ENCODE assay signal across 34 mouse cellular contexts in genomic region chr2:6157208-6157607, GRCm38 (mm10). TPM values are rescaled to one million over a fixed set of nuclear protein-coding genes. Genes with fewer than 3 reads are reported as not detected.
"Had no signal": no experiment of that assay in that cellular context is flagged by ENCODE, and none has a peak within 500 bp of the region (broad histone marks: within the 10 kb centered on the region; RNA-seq: fewer than 3 reads in every experiment).

No protein-coding gene starts in this region.

- H3K9ac ChIP-seq: heart, embryonic 12.5 days; heart, embryonic 13.5 days; heart, embryonic 15.5 days; hindbrain, embryonic 12.5 days; hindbrain, embryonic 13.5 days; hindbrain, embryonic 14.5 days; hindbrain, embryonic 15.5 days; intestine, embryonic 15.5 days had no signal

- H3K27me3 ChIP-seq: heart, embryonic 12.5 days; heart, embryonic 13.5 days; heart, embryonic 15.5 days; hindbrain, embryonic 12.5 days; hindbrain, embryonic 13.5 days; hindbrain, embryonic 15.5 days; intestine, embryonic 15.5 days had no signal

- H3K9me3 ChIP-seq: heart, embryonic 10.5 days; heart, embryonic 12.5 days; heart, embryonic 13.5 days; heart, embryonic 15.5 days; hindbrain, embryonic 10.5 days; hindbrain, embryonic 12.5 days; hindbrain, embryonic 13.5 days; hindbrain, embryonic 15.5 days; intestine, embryonic 15.5 days had no signal

- H3K4me1 ChIP-seq: hindbrain, embryonic 13.5 days; hindbrain, embryonic 15.5 days had no signal

- H3K27ac ChIP-seq: heart, embryonic 10.5 days; heart, embryonic 13.5 days; heart, embryonic 15.5 days; hindbrain, embryonic 10.5 days; hindbrain, embryonic 12.5 days; hindbrain, embryonic 13.5 days; hindbrain, embryonic 14.5 days; hindbrain, embryonic 15.5 days; hindbrain, postnatal 0 days; intestine, embryonic 15.5 days; kidney, postnatal 0 days; layer of hippocampus, adult 2 months; left cerebral cortex, adult 2 months had no signal

- H3K4me2 ChIP-seq: heart, embryonic 12.5 days; heart, embryonic 13.5 days; heart, embryonic 15.5 days; hindbrain, embryonic 12.5 days; hindbrain, embryonic 13.5 days; hindbrain, embryonic 14.5 days; hindbrain, embryonic 15.5 days; intestine, embryonic 15.5 days had no signal

- H3K4me3 ChIP-seq: heart, embryonic 10.5 days; heart, embryonic 12.5 days; heart, embryonic 13.5 days; heart, embryonic 15.5 days; hindbrain, embryonic 10.5 days; hindbrain, embryonic 12.5 days; hindbrain, embryonic 13.5 days; hindbrain, embryonic 15.5 days; intestine, embryonic 15.5 days; layer of hippocampus, adult 2 months; left cerebral cortex, adult 2 months had no signal

- H3K36me3 ChIP-seq: heart, embryonic 10.5 days; heart, embryonic 12.5 days; heart, embryonic 13.5 days; heart, embryonic 15.5 days; hindbrain, embryonic 10.5 days; hindbrain, embryonic 12.5 days; hindbrain, embryonic 13.5 days; hindbrain, embryonic 15.5 days; intestine, embryonic 15.5 days had no signal

- DNase-seq: heart, postnatal 10 days; heart, postnatal 14 days; heart, postnatal 36 days; heart, postnatal 4 days; kidney, adult 11 months; kidney, adult 18-20 months; kidney, adult 2 months; kidney, adult 8-10 months; kidney, adult 9 months; kidney, postnatal 10 days; kidney, postnatal 14 days; kidney, postnatal 25 days; kidney, postnatal 36 days; kidney, postnatal 4 days; layer of hippocampus, adult 9-11 months; layer of hippocampus, postnatal 36 days had no signal

- ATAC-seq: hindbrain, embryonic 16.5 days; hindbrain, postnatal 0 days; inflammation-experienced regulatory T-cells, adult 6 months; intestine, embryonic 15.5 days; intestine, embryonic 16.5 days; intestine, postnatal 0 days had no signal

RNA-seq across cellular contexts. Expression of gene Echdc3, which starts 55.6 kb away (rescaled TPM):
- polyA plus RNA-seq: inflammation-experienced regulatory T-cells, adult 6 months had no signal
